Mouse (Mus musculus): ENCODE measurements around the gene Pip5k1b. TPM values are rescaled to one million over a fixed set of nuclear protein-coding genes. Genes with fewer than 3 reads are reported as not detected.

Pip5k1b gene
- polyA plus RNA-seq, 1 experiment from 2014 or later, result 1.6 TPM

DNA sequence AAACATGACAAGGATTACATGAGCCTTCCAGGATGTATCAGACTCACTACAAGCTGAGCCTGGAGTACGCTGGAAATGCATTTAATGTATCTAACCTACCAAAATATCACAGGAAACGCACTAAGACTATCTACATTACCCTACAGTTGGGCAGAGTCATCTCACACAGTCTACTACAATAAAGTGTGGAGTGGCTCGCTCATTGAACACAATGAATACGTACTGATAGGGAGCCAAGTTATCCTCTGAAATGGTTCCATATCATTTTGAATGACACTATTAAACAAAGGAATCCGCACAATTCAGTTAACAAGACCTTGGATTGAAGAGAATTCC lies 28.1 kb downstream of the Pip5k1b start:
- H3K36me3 ChIP-seq (ENCODE audit: control insufficient read depth, insufficient read depth, low read length), result no peaks in the 10 kb centered on the region
- ATAC-seq, result no peak
- H3K27me3 ChIP-seq (ENCODE audit: control insufficient read depth, insufficient read depth, low read depth, low read length), result no peaks in the 10 kb centered on the region
- no peaks in the 10 kb centered on the region for H3K4me1 ChIP-seq (ENCODE audit: control insufficient read depth, insufficient read depth, low read length)
- H3K27ac ChIP-seq (ENCODE audit: low read length), result no peak overlapping the region
- no peak overlapping the region for H3K4me2 ChIP-seq (ENCODE audit: low read length)
- H3K9ac ChIP-seq (ENCODE audit: low read depth, low read length), result no peak overlapping the region
- WGBS, result 83% methylated on average over 5 of the region's 5 CpGs
- H3K4me3 ChIP-seq (ENCODE audit: low read depth, low read length), result no peak overlapping the region
- H3K9me3 ChIP-seq (replicated peaks; ENCODE audit: control insufficient read depth, low read length, poor library complexity, severe bottlenecking), result no peaks in the 10 kb centered on the region

DNA sequence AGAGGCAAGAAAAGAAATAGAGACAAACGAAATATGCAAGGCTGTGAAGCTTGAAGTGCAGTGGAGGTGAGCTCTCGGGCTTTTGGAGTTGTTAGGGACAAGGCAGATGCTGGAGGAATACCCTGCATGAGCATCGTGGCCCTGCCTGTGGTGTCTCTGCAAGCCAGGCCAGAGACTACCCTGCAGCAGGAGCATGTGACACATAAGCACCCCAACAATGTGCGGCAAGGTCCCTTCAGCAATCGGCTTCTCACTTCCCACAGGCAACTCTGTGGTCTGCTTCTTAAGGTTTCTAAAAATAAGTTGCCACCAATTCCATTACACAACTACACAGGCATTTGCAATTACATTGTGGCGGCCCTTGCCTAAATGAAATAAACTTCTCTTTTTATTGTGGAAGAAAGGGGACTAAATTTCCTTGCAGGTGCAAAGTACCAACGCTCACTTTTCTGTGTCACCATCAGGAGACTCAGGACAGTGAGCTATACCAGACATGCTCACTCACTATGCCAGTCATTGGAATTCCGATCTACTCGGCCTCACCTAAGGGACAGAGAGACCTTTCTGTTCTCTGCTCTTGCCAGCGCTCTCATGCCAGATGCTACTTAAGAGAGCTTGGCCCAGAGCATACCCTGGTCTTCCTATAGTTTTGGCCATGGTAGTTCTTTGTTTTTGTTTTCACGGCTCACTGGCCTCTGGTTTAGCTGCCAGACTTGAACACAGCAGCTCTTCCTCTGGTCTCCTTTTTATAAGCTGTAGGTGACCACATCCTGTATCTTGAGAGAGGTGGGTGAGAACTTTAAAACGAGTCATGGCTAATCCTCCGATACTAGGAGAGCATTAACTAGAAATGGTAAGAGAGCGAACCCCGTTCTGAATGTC lies 28.7 kb downstream of the Pip5k1b start:
- ATAC-seq, result no peak
- H3K27me3 ChIP-seq (ENCODE audit: control insufficient read depth, insufficient read depth, low read depth, low read length), result no peaks in the 10 kb centered on the region
- no peaks in the 10 kb centered on the region for H3K9me3 ChIP-seq (replicated peaks; ENCODE audit: control insufficient read depth, low read length, poor library complexity, severe bottlenecking)
- H3K27ac ChIP-seq (ENCODE audit: low read length), result no peak overlapping the region
- no peaks in the 10 kb centered on the region for H3K4me1 ChIP-seq (ENCODE audit: control insufficient read depth, insufficient read depth, low read length)
- H3K4me2 ChIP-seq (ENCODE audit: low read length), result no peak overlapping the region
- no peak overlapping the region for H3K9ac ChIP-seq (ENCODE audit: low read depth, low read length)
- WGBS, result 83% methylated on average over 15 of the region's 15 CpGs
- no peaks in the 10 kb centered on the region for H3K36me3 ChIP-seq (ENCODE audit: control insufficient read depth, insufficient read depth, low read length)
- no peak overlapping the region for H3K4me3 ChIP-seq (ENCODE audit: low read depth, low read length)

DNA sequence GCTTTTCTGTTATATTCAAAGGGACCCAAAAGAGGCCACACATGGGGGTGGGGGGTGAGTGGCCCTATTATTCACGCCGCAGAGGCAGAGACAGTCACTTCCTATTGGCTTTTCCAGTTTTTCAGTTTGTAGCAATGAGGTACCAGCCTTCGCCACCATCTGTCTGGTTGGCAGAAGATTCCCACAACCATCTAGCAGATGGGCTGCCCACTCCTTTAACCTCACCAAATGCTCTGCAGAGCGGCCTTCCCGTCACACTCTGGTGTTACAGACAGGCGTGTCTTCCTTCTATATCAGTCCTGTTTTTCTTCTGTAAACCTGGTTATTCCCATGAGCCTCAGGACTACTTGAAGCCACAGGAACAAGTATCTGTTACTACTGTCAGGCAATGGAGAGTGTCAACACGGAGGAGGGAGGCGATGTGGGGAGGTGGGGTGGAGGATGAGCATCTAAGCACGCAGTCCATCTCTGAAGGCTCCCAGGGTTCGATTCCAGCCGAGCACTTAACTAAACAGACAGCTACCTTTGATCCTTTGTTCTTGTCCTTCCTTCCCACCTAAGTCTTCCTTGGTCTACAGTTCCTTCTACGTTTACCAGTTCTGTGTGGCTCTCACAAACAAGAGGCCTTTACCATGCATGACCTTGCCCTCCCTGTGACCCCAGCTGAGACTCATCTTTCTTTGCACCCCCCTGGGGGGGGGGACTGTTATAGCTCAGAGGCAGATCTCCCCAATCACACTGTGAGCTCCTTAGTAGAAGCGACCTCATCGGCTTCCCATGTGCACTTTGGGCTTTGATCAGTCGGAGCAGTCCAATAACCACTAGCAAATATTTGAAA lies 32.0 kb downstream of the Pip5k1b start:
- WGBS, result 79% methylated on average over 15 of the region's 15 CpGs
- Histone ChIP-seq H3K27me3 (ENCODE audit: control insufficient read depth, insufficient read depth, low read depth, low read length) (no peaks in the 10 kb centered on the region), H3K4me2 (ENCODE audit: low read length) (no peak overlapping the region), H3K27ac (ENCODE audit: low read length) (no peak overlapping the region), H3K9ac (ENCODE audit: low read depth, low read length) (no peak overlapping the region), H3K4me1 (ENCODE audit: control insufficient read depth, insufficient read depth, low read length) (no peaks in the 10 kb centered on the region), H3K4me3 (ENCODE audit: low read depth, low read length) (no peak overlapping the region), H3K9me3 (replicated peaks; ENCODE audit: control insufficient read depth, low read length, poor library complexity, severe bottlenecking) (no peaks in the 10 kb centered on the region), H3K36me3 (ENCODE audit: control insufficient read depth, insufficient read depth, low read length) (no peaks in the 10 kb centered on the region)
- ATAC-seq, result no peak

- no peak overlapping the region for H3K9ac ChIP-seq (ENCODE audit: low read depth, low read length)
- no peaks in the 10 kb centered on the region for H3K9me3 ChIP-seq (replicated peaks; ENCODE audit: control insufficient read depth, low read length, poor library complexity, severe bottlenecking)
- no peak overlapping the region for H3K4me2 ChIP-seq (ENCODE audit: low read length)
- no peaks in the 10 kb centered on the region for H3K4me1 ChIP-seq (ENCODE audit: control insufficient read depth, insufficient read depth, low read length)
- no peak overlapping the region for H3K4me3 ChIP-seq (ENCODE audit: low read depth, low read length)
- H3K27ac ChIP-seq (ENCODE audit: low read length), result no peak overlapping the region
- WGBS, result 92% methylated on average over 7 of the region's 7 CpGs
- H3K27me3 ChIP-seq (ENCODE audit: control insufficient read depth, insufficient read depth, low read depth, low read length), result no peaks in the 10 kb centered on the region
- H3K36me3 ChIP-seq (ENCODE audit: control insufficient read depth, insufficient read depth, low read length), result no peaks in the 10 kb centered on the region
- no peak for ATAC-seq
Measured at GRCm38 (mm10) chr19:24521997-24522396, 33.7 kb downstream of the Pip5k1b start.

DNA sequence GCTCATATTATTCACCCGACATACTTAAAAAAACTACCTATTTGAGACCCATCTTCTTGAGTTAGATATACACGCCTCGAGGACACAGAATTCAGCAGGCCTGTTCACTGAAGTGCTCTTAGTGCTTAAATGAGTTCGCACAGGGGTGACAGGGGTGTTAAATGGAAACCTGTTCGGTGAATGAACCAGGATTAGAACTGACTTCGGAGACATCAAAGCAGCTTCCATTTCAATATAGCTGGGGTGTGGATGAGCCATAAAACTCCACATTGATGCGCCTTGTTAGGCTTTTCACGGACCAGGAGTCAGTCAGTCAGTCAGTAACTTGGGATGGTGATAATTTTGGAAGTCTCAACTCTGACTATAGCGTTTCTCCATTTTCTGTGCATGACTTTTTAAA lies 34.5 kb downstream of the Pip5k1b start:
- Histone ChIP-seq H3K4me2 (ENCODE audit: low read length) (no peak overlapping the region), H3K27me3 (ENCODE audit: control insufficient read depth, insufficient read depth, low read depth, low read length) (no peaks in the 10 kb centered on the region), H3K36me3 (ENCODE audit: control insufficient read depth, insufficient read depth, low read length) (no peaks in the 10 kb centered on the region), H3K9ac (ENCODE audit: low read depth, low read length) (no peak overlapping the region), H3K4me3 (ENCODE audit: low read depth, low read length) (no peak overlapping the region), H3K9me3 (replicated peaks; ENCODE audit: control insufficient read depth, low read length, poor library complexity, severe bottlenecking) (no peaks in the 10 kb centered on the region), H3K27ac (ENCODE audit: low read length) (no peak overlapping the region), H3K4me1 (ENCODE audit: control insufficient read depth, insufficient read depth, low read length) (no peaks in the 10 kb centered on the region)
- no peak for ATAC-seq
- WGBS, result 83% methylated on average over 9 of the region's 9 CpGs

GRCm38 (mm10) chr19:24519732-24520409 lies 35.8 kb downstream of the Pip5k1b start:
- no peak overlapping the region for H3K4me2 ChIP-seq (ENCODE audit: low read length)
- H3K4me1 ChIP-seq (ENCODE audit: control insufficient read depth, insufficient read depth, low read length), result no peaks in the 10 kb centered on the region
- H3K9ac ChIP-seq (ENCODE audit: low read depth, low read length), result no peak overlapping the region
- no peak overlapping the region for H3K4me3 ChIP-seq (ENCODE audit: low read depth, low read length)
- 89% methylated on average over 6 of the region's 6 CpGs for WGBS
- no peaks in the 10 kb centered on the region for H3K36me3 ChIP-seq (ENCODE audit: control insufficient read depth, insufficient read depth, low read length)
- no peaks in the 10 kb centered on the region for H3K27me3 ChIP-seq (ENCODE audit: control insufficient read depth, insufficient read depth, low read depth, low read length)
- no peak for ATAC-seq
- H3K9me3 ChIP-seq (replicated peaks; ENCODE audit: control insufficient read depth, low read length, poor library complexity, severe bottlenecking), result no peaks in the 10 kb centered on the region
- no peak overlapping the region for H3K27ac ChIP-seq (ENCODE audit: low read length)

- Histone ChIP-seq H3K4me2 (ENCODE audit: low read length) (no peak overlapping the region), H3K36me3 (ENCODE audit: control insufficient read depth, insufficient read depth, low read length) (no peaks in the 10 kb centered on the region), H3K9me3 (replicated peaks; ENCODE audit: control insufficient read depth, low read length, poor library complexity, severe bottlenecking) (no peaks in the 10 kb centered on the region), H3K9ac (ENCODE audit: low read depth, low read length) (no peak overlapping the region), H3K4me1 (ENCODE audit: control insufficient read depth, insufficient read depth, low read length) (no peaks in the 10 kb centered on the region), H3K27ac (ENCODE audit: low read length) (no peak overlapping the region), H3K4me3 (ENCODE audit: low read depth, low read length) (no peak overlapping the region), H3K27me3 (ENCODE audit: control insufficient read depth, insufficient read depth, low read depth, low read length) (no peaks in the 10 kb centered on the region)
- no peak for ATAC-seq
Measured at GRCm38 (mm10) chr19:24518384-24518783, 37.3 kb downstream of the Pip5k1b start.

GRCm38 (mm10) chr19:24517057-24517456 lies 38.6 kb downstream of the Pip5k1b start:
- H3K4me3 ChIP-seq (ENCODE audit: low read depth, low read length), result no peak overlapping the region
- H3K9me3 ChIP-seq (replicated peaks; ENCODE audit: control insufficient read depth, low read length, poor library complexity, severe bottlenecking), result no peaks in the 10 kb centered on the region
- ATAC-seq, result no peak
- WGBS, result 85% methylated on average over 7 of the region's 7 CpGs
- no peak overlapping the region for H3K4me2 ChIP-seq (ENCODE audit: low read length)
- H3K9ac ChIP-seq (ENCODE audit: low read depth, low read length), result no peak overlapping the region
- H3K27ac ChIP-seq (ENCODE audit: low read length), result no peak overlapping the region
- H3K36me3 ChIP-seq (ENCODE audit: control insufficient read depth, insufficient read depth, low read length), result no peaks in the 10 kb centered on the region
- H3K4me1 ChIP-seq (ENCODE audit: control insufficient read depth, insufficient read depth, low read length), result no peaks in the 10 kb centered on the region
- no peaks in the 10 kb centered on the region for H3K27me3 ChIP-seq (ENCODE audit: control insufficient read depth, insufficient read depth, low read depth, low read length)

DNA sequence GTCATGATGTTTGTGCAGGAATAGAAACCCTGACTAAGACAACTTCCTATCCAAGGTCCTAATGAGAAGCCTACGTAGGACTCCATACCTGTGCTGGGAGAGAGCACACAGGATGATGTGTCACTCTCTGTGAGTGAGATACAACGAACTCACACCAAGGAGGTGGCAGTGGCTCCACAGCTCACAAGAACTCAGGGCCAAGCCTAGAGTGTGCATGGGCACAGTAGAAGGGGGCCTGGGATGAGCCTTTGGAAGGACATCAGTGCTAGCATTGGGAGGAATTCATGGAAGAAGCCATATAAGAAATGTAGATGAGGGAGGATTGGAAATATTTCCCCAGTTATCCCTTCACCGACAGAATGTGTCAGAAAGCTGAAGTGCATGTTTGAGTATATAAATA lies 39.7 kb downstream of the Pip5k1b start:
- Histone ChIP-seq H3K27ac (ENCODE audit: low read length) (no peak overlapping the region), H3K27me3 (ENCODE audit: control insufficient read depth, insufficient read depth, low read depth, low read length) (no peaks in the 10 kb centered on the region), H3K9me3 (replicated peaks; ENCODE audit: control insufficient read depth, low read length, poor library complexity, severe bottlenecking) (no peaks in the 10 kb centered on the region), H3K4me1 (ENCODE audit: control insufficient read depth, insufficient read depth, low read length) (no peaks in the 10 kb centered on the region), H3K4me2 (ENCODE audit: low read length) (no peak overlapping the region), H3K9ac (ENCODE audit: low read depth, low read length) (no peak overlapping the region), H3K4me3 (ENCODE audit: low read depth, low read length) (no peak overlapping the region), H3K36me3 (ENCODE audit: control insufficient read depth, insufficient read depth, low read length) (no peaks in the 10 kb centered on the region)
- WGBS, result 90% methylated on average over 3 of the region's 3 CpGs
- ATAC-seq, result no peak
